Mouse (Mus musculus) stomach, embryonic 14.5 days (tissue): ENCODE data around the gene Gm20547. TPM values are rescaled to one million over a fixed set of nuclear protein-coding genes. Genes with fewer than 3 reads are reported as not detected.
A peak's percentile ranks its signal among the peaks of the same experiment; 100 is the strongest.

Experiments
- ATAC-seq: fragments of 200-750 bp; cut with Nextera tagmentation; 2 replicates; pipeline ENCODE4 v1.8.0; 2017; ENCODE audit warnings: low read depth, moderate TSS enrichment; ENCODE audit not compliant: insufficient number of reproducible peaks, insufficient read depth, low FRiP score
- H3K27ac ChIP-seq: fragments of 300-500 bp; sonication (generic); 2 replicates; pipeline ENCODE4 v1.5.1; 2014; ENCODE audit warnings: mild to moderate bottlenecking, low read length, moderate library complexity, mixed read lengths
- H3K27me3 ChIP-seq: fragments of 300-500 bp; sonication (generic); 2 replicates; pipeline ENCODE4 v1.6.1; 2014; ENCODE audit warnings: low read length, control low read depth, mixed read lengths; ENCODE audit not compliant: control insufficient read depth, insufficient read depth
- H3K36me3 ChIP-seq: fragments of 300-500 bp; sonication (generic); 2 replicates; pipeline ENCODE4 v1.6.1; 2014; ENCODE audit warnings: mild to moderate bottlenecking, control low read depth, low read length, moderate library complexity, mixed read lengths; ENCODE audit not compliant: control insufficient read depth, insufficient read depth
- H3K4me1 ChIP-seq: fragments of 300-500 bp; sonication (generic); 2 replicates; pipeline ENCODE4 v1.6.1; 2014; ENCODE audit warnings: low read length, control low read depth, mixed read lengths; ENCODE audit not compliant: control insufficient read depth, insufficient read depth
- H3K4me2 ChIP-seq: fragments of 300-500 bp; sonication (generic); replicated peaks from 2 replicates; pipeline ENCODE4 v1.6.1; 2014; ENCODE audit warnings: low read depth, low read length, control low read depth
- H3K4me3 ChIP-seq: fragments of 300-500 bp; sonication (generic); 2 replicates; pipeline ENCODE4 v1.5.1; 2014; ENCODE audit warnings: low read depth, low read length, control low read depth
- H3K9ac ChIP-seq: fragments of 300-500 bp; sonication (generic); replicated peaks from 2 replicates; pipeline ENCODE4 v1.6.1; 2014; ENCODE audit warnings: low read depth, mild to moderate bottlenecking, control low read depth, low read length, moderate library complexity, mixed read lengths
- H3K9me3 ChIP-seq: fragments of 300-500 bp; sonication (generic); 2 replicates; pipeline ENCODE4 v1.6.1; 2016; ENCODE audit warnings: low read depth, low read length, control low read depth; ENCODE audit not compliant: control insufficient read depth
- WGBS: fragments of 180-500 bp; shearing (Covaris S2); extraction: QIAGEN DNeasy Blood & Tissue Kit; methylation state at CpG from one replicate; pipeline ENCODE4 v1.1.7; 2014; 5-methylcytosine and 5-hydroxymethylcytosine counted together
- polyA plus RNA-seq: library from polyadenylated mRNA; unstranded; fragments of >200 nt; fragmentation: Nextera tagmentation; extraction: Ambion mirVana; gene quantifications from 2 replicates; pipeline ENCODE4 v1.2.1, GENCODE M21; 2014

Gm20547 gene
- polyA plus RNA-seq, 1 experiment from 2014 or later, result not detected

- Histone ChIP-seq H3K27me3 (no peaks in the 10 kb centered on the region), H3K27ac (peak overlapping the region; percentile 92), H3K4me2 (peak overlapping the region; percentile 84), H3K36me3 (no peaks in the 10 kb centered on the region; the same call in 1 of the 2 replicates), H3K4me1 (peaks cover 22% of the 10 kb centered on the region), H3K9me3 (no peaks in the 10 kb centered on the region), H3K4me3 (peak overlapping the region; percentile 82), H3K9ac (peak overlapping the region; percentile 87)
- ATAC-seq, result peak; percentile 92
- 1% methylated on average over 37 of the region's 51 CpGs for WGBS
These were observed 12.3 kb upstream of the Gm20547 start for GRCm38 (mm10) chr17:34894074-34894597.

DNA sequence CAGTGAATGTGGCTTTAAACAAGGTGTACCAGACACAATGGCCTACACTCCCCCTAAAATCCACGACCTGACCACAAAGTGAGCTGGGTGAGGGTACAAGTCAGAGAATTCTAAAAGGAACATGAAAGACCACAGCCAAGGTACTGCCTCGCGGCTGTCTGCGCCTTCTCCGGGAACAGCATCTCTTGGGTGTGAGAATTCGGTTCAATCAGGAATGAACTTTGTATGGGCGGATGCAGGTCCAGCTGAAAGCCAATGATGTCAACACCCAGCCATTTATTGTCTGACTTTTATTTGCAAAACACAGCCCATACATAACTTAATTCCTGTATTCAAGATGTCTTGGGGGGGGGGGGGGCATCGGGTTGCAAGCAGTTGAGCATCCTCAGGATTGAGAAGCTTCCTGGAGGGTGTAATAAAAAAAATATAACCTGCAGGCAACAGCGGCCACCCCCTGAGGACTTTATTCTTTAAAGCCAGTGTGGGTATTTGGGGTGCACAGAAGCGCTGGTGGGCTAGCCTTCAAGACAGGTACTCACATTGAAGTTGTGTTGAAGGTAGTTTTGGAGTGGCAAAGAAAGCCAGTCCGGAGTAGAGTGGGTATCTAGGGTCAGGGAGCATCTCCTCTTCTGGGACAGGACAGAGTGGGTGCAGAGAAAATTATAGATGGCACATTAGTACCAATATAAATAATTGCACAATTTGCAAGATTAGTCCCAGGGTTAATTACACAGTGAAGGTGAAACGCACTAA lies 11.4 kb upstream of the Gm20547 start:
- Histone ChIP-seq H3K27me3 (no peaks in the 10 kb centered on the region), H3K9ac (no peak overlapping the region), H3K4me2 (peak overlapping the region; percentile 84), H3K9me3 (no peaks in the 10 kb centered on the region), H3K36me3 (no peaks in the 10 kb centered on the region; the same call in 1 of the 2 replicates), H3K4me1 (peaks cover 22% of the 10 kb centered on the region), H3K27ac (peak overlapping the region; percentile 83), H3K4me3 (0 out of 2 replicates have a peak overlapping the region, but pooled peaks have one; percentile 82)
- WGBS, result 74% methylated on average over 12 of the region's 12 CpGs
- no peak for ATAC-seq

GRCm38 (mm10) chr17:34891377-34891776 lies 9.5 kb upstream of the Gm20547 start:
- H3K27ac ChIP-seq, result no peak overlapping the region
- ATAC-seq, result no peak
- H3K9ac ChIP-seq, result no peak overlapping the region
- 97% methylated on average over 2 of the region's 2 CpGs for WGBS
- H3K27me3 ChIP-seq, result no peaks in the 10 kb centered on the region
- no peaks in the 10 kb centered on the region; the same call in 1 of the 2 replicates for H3K36me3 ChIP-seq
- no peaks in the 10 kb centered on the region for H3K9me3 ChIP-seq
- H3K4me1 ChIP-seq, result peaks cover 14% of the 10 kb centered on the region
- no peak overlapping the region for H3K4me2 ChIP-seq
- no peak overlapping the region for H3K4me3 ChIP-seq

- peaks cover 7% of the 10 kb centered on the region for H3K4me1 ChIP-seq
- no peaks in the 10 kb centered on the region for H3K36me3 ChIP-seq
- no peak for ATAC-seq
- H3K9ac ChIP-seq, result no peak overlapping the region
- no peaks in the 10 kb centered on the region for H3K27me3 ChIP-seq
- H3K4me2 ChIP-seq, result no peak overlapping the region
- no peak overlapping the region for H3K27ac ChIP-seq
- H3K4me3 ChIP-seq, result no peak overlapping the region
- H3K9me3 ChIP-seq, result no peaks in the 10 kb centered on the region
- WGBS, result 83% methylated on average over 12 of the region's 12 CpGs
These were observed 8.4 kb upstream of the Gm20547 start for GRCm38 (mm10) chr17:34890074-34890743.

DNA sequence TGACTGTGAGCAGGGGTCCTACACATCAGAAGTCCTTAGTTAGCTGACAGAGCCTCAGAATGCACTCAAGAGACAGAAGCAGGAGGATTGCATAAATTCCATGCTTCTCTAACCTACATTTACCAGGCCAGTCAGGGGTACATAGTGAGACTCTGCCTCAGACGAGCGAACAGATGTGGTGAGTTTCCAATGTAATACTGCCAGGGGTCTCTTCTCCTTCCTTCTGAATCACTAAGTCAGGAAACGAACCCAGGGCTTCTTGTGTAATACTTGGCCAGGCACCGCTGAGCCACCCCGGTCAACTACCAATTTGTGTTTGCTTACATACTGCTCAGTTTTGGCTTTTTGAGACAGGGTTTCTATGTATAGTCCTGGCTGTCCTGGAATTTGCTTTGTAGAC lies 6.1 kb upstream of the Gm20547 start:
- WGBS, result 83% methylated on average over 5 of the region's 5 CpGs
- H3K4me2 ChIP-seq, result no peak overlapping the region
- no peaks in the 10 kb centered on the region for H3K9me3 ChIP-seq
- H3K27ac ChIP-seq, result no peak overlapping the region
- H3K9ac ChIP-seq, result no peak overlapping the region
- no peak overlapping the region for H3K4me3 ChIP-seq
- no peaks in the 10 kb centered on the region for H3K4me1 ChIP-seq
- ATAC-seq, result no peak
- H3K27me3 ChIP-seq, result no peaks in the 10 kb centered on the region
- H3K36me3 ChIP-seq, result no peaks in the 10 kb centered on the region

GRCm38 (mm10) chr17:34885615-34886014 lies 3.8 kb upstream of the Gm20547 start:
- no peaks in the 10 kb centered on the region for H3K36me3 ChIP-seq
- H3K4me3 ChIP-seq, result no peak overlapping the region
- 78% methylated on average over 3 of the region's 3 CpGs for WGBS
- no peak overlapping the region for H3K27ac ChIP-seq
- no peak overlapping the region for H3K9ac ChIP-seq
- no peaks in the 10 kb centered on the region for H3K4me1 ChIP-seq
- H3K27me3 ChIP-seq, result no peaks in the 10 kb centered on the region
- no peaks in the 10 kb centered on the region for H3K9me3 ChIP-seq
- ATAC-seq, result no peak
- no peak overlapping the region for H3K4me2 ChIP-seq

- Histone ChIP-seq H3K4me1 (no peaks in the 10 kb centered on the region), H3K4me3 (no peak overlapping the region), H3K4me2 (no peak overlapping the region), H3K9ac (no peak overlapping the region), H3K9me3 (no peaks in the 10 kb centered on the region), H3K27me3 (no peaks in the 10 kb centered on the region), H3K27ac (no peak overlapping the region), H3K36me3 (no peaks in the 10 kb centered on the region)
- no peak for ATAC-seq
- 82% methylated on average over 6 of the region's 6 CpGs for WGBS
These were observed 2.9 kb upstream of the Gm20547 start for GRCm38 (mm10) chr17:34884704-34885103.

- no peaks in the 10 kb centered on the region for H3K27me3 ChIP-seq
- 67% methylated on average over 3 of the region's 3 CpGs for WGBS
- no peaks in the 10 kb centered on the region for H3K36me3 ChIP-seq
- no peak overlapping the region for H3K9ac ChIP-seq
- no peak for ATAC-seq
- H3K4me3 ChIP-seq, result no peak overlapping the region
- H3K4me2 ChIP-seq, result no peak overlapping the region
- H3K27ac ChIP-seq, result no peak overlapping the region
- 0 out of 2 replicates have a peak, but pooled peaks cover 3% of the 10 kb centered on the region for H3K4me1 ChIP-seq
- H3K9me3 ChIP-seq, result no peaks in the 10 kb centered on the region
These were observed 1.5 kb upstream of the Gm20547 start for GRCm38 (mm10) chr17:34883332-34883731.
